Mouse (Mus musculus): ENCODE results near the gene Akap10. TPM values are rescaled to one million over a fixed set of nuclear protein-coding genes. Genes with fewer than 3 reads are reported as not detected.
"Not testable (repeated sequence)": the region's sequence is repeated elsewhere in the genome, so short reads cannot be mapped to it uniquely, and the experiment has no call there.

Akap10 gene
- total and polyA plus RNA-seq, 3 experiments: 20.4 to 34.3 (median 30.3) TPM

- Histone ChIP-seq H3K27me3 (ENCODE audit: insufficient read depth, low read length) (0 out of 2 replicates have a peak, but pooled peaks cover 5% of the 10 kb centered on the region), H3K36me3 (replicated peaks) (peaks cover 3% of the 10 kb centered on the region), H3K4me3 (ENCODE audit: low read depth, low read length) (no peak overlapping the region), H3K9me3 (replicated peaks) (no peaks in the 10 kb centered on the region), H3K4me1 (ENCODE audit: insufficient read depth, low read depth, low read length) (peaks cover 41% of the 10 kb centered on the region)
- DNase-seq (ENCODE audit: low spot score) (no peak), ATAC-seq (ENCODE audit: extremely low read depth, insufficient number of reproducible peaks, low FRiP score, poor library complexity, severe bottlenecking) (peak; percentile 22; the same call in 1 of the 2 replicates)
- no peak for TF ChIP-seq CTCF (IDR thresholded peaks at IDR 0.05; ENCODE audit: low read depth, low read length)
Observed at GRCm38 (mm10) chr11:61967034-61967433, 37.0 kb upstream of the Akap10 start.

GRCm38 (mm10) chr11:61964611-61965010, 34.6 kb upstream of the Akap10 start:
- H3K4me1 ChIP-seq (ENCODE audit: insufficient read depth, low read depth, low read length): peaks cover 48% of the 10 kb centered on the region
- H3K27me3 ChIP-seq (ENCODE audit: insufficient read depth, low read length): 0 out of 2 replicates have a peak, but pooled peaks cover under 1% of the 10 kb centered on the region
- DNase-seq (ENCODE audit: low spot score): no peak
- peaks cover 5% of the 10 kb centered on the region for H3K36me3 ChIP-seq (replicated peaks)
- ATAC-seq (ENCODE audit: extremely low read depth, insufficient number of reproducible peaks, low FRiP score, poor library complexity, severe bottlenecking): no peak
- H3K4me3 ChIP-seq (ENCODE audit: low read depth, low read length): no peak overlapping the region
- TF ChIP-seq POLR2AphosphoS5 (IDR thresholded peaks at IDR 0.05; ENCODE audit: insufficient replicate concordance, low read depth, low read length) (no peak), CTCF (IDR thresholded peaks at IDR 0.05; ENCODE audit: low read depth, low read length) (no peak), TAL1 (conservative IDR thresholded peaks at IDR 0.05; ENCODE audit: low read depth, low read length) (no peak), GATA1 (IDR thresholded peaks at IDR 0.05; ENCODE audit: borderline replicate concordance, low read length) (no peak), GATA2 (IDR thresholded peaks at IDR 0.05; ENCODE audit: borderline replicate concordance, low read depth, low read length) (no peak)
- no peaks in the 10 kb centered on the region for H3K9me3 ChIP-seq (replicated peaks)

DNA sequence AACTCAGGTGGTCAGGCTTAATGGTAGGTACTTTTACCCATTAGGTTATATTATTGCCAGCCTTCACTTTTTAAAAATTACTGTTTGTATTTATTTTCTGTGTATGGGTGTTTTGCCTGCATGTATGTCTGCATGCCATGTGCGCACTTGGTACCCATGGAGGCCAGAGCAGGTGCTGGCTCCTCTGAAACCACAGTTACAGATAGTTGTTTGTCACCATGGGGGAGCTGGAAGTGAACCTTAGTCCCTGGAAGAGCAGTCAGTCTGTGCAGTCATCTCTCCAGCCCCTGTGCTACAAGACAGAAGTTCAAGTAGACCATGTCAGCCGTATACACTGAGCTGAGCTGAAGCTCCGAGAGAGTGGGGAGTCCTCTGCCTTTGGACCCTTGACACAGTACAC, 33.1 kb upstream of the Akap10 start:
- Histone ChIP-seq H3K27me3 (ENCODE audit: insufficient read depth, low read length) (no peaks in the 10 kb centered on the region), H3K36me3 (replicated peaks) (peaks cover 5% of the 10 kb centered on the region), H3K4me3 (ENCODE audit: low read depth, low read length) (no peak overlapping the region), H3K4me1 (ENCODE audit: insufficient read depth, low read depth, low read length) (peaks cover 50% of the 10 kb centered on the region), H3K9me3 (replicated peaks) (no peaks in the 10 kb centered on the region)
- no peak for TF ChIP-seq GATA2 (IDR thresholded peaks at IDR 0.05; ENCODE audit: borderline replicate concordance, low read depth, low read length)
- TF ChIP-seq CTCF (IDR thresholded peaks at IDR 0.05; ENCODE audit: low read depth, low read length): no peak
- TF ChIP-seq POLR2AphosphoS5 (IDR thresholded peaks at IDR 0.05; ENCODE audit: insufficient replicate concordance, low read depth, low read length): no peak
- TF ChIP-seq TAL1 (conservative IDR thresholded peaks at IDR 0.05; ENCODE audit: low read depth, low read length): no peak
- TF ChIP-seq GATA1 (IDR thresholded peaks at IDR 0.05; ENCODE audit: borderline replicate concordance, low read length): no peak
- DNase-seq (ENCODE audit: low spot score) (no peak), ATAC-seq (ENCODE audit: extremely low read depth, insufficient number of reproducible peaks, low FRiP score, poor library complexity, severe bottlenecking) (no peak)

DNA sequence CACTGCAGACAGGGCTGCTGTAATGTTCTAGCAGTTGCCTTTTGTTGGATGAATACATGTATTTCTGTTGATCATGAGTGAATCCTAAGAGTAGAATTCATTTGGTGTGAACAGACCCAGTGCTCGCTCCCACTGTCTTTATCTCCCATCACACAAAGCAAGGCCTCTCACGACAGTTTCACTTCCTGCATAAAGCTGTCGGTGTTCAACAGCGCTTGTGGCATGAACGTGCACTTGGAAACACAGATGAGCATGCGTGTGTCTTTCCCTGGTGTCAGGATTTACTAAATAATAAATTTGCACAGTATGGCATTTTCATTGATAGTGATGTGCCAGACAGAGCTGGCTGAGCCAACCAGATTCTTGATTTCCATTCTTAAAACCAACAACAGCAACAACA, 32.6 kb upstream of the Akap10 start:
- DNase-seq (ENCODE audit: low spot score) (no peak), ATAC-seq (ENCODE audit: extremely low read depth, insufficient number of reproducible peaks, low FRiP score, poor library complexity, severe bottlenecking) (no peak)
- no peak overlapping the region for H3K4me3 ChIP-seq (ENCODE audit: low read depth, low read length)
- no peaks in the 10 kb centered on the region for H3K27me3 ChIP-seq (ENCODE audit: insufficient read depth, low read length)
- no peak for TF ChIP-seq GATA1 (IDR thresholded peaks at IDR 0.05; ENCODE audit: borderline replicate concordance, low read length)
- TF ChIP-seq CTCF (IDR thresholded peaks at IDR 0.05; ENCODE audit: low read depth, low read length): no peak
- no peak for TF ChIP-seq GATA2 (IDR thresholded peaks at IDR 0.05; ENCODE audit: borderline replicate concordance, low read depth, low read length)
- no peak for TF ChIP-seq POLR2AphosphoS5 (IDR thresholded peaks at IDR 0.05; ENCODE audit: insufficient replicate concordance, low read depth, low read length)
- TF ChIP-seq TAL1 (conservative IDR thresholded peaks at IDR 0.05; ENCODE audit: low read depth, low read length): no peak
- H3K9me3 ChIP-seq (replicated peaks): no peaks in the 10 kb centered on the region
- H3K36me3 ChIP-seq (replicated peaks): peaks cover 5% of the 10 kb centered on the region
- peaks cover 52% of the 10 kb centered on the region for H3K4me1 ChIP-seq (ENCODE audit: insufficient read depth, low read depth, low read length)

DNA sequence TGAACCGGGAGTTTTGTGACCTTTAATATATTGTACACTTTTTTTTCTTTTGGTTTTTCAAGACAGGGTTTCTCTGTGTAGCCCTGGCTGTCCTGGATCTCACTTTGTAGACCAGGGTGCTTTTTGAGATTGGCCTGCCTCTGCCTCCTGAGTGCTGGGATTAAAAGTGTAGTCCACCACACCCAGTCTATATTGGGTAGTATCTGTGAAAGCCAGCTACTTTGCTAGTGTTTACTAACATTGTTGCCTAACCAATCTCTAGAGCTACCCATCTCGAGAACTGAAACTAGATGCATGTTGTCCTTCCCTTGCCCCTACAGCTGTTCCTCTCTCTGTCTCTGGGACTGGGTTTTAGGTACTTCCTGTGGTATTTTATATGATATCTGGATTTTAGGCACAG, 30.0 kb upstream of the Akap10 start:
- peaks cover 2% of the 10 kb centered on the region for H3K36me3 ChIP-seq (replicated peaks)
- peaks cover 5% of the 10 kb centered on the region; the same call in 1 of the 2 replicates for H3K9me3 ChIP-seq (replicated peaks)
- DNase-seq (ENCODE audit: low spot score): no peak
- ATAC-seq (ENCODE audit: extremely low read depth, insufficient number of reproducible peaks, low FRiP score, poor library complexity, severe bottlenecking): no peak
- TF ChIP-seq TAL1 (conservative IDR thresholded peaks at IDR 0.05; ENCODE audit: low read depth, low read length) (no peak), CTCF (IDR thresholded peaks at IDR 0.05; ENCODE audit: low read depth, low read length) (no peak), GATA2 (IDR thresholded peaks at IDR 0.05; ENCODE audit: borderline replicate concordance, low read depth, low read length) (no peak), POLR2AphosphoS5 (IDR thresholded peaks at IDR 0.05; ENCODE audit: insufficient replicate concordance, low read depth, low read length) (no peak), GATA1 (IDR thresholded peaks at IDR 0.05; ENCODE audit: borderline replicate concordance, low read length) (no peak)
- H3K4me3 ChIP-seq (ENCODE audit: low read depth, low read length): no peak overlapping the region; the same call in 1 of the 2 replicates
- H3K4me1 ChIP-seq (ENCODE audit: insufficient read depth, low read depth, low read length): peaks cover 40% of the 10 kb centered on the region
- H3K27me3 ChIP-seq (ENCODE audit: insufficient read depth, low read length): no peaks in the 10 kb centered on the region

GRCm38 (mm10) chr11:61958706-61959105, 28.7 kb upstream of the Akap10 start:
- DNase-seq (ENCODE audit: low spot score); ATAC-seq (ENCODE audit: extremely low read depth, insufficient number of reproducible peaks, low FRiP score, poor library complexity, severe bottlenecking); H3K27me3 ChIP-seq (ENCODE audit: insufficient read depth, low read length); H3K36me3 ChIP-seq (replicated peaks); H3K9me3 ChIP-seq (replicated peaks): not testable (repeated sequence)
- H3K4me3 ChIP-seq (ENCODE audit: low read depth, low read length): peak overlapping the region; percentile 35; the same call in 1 of the 2 replicates
- H3K4me1 ChIP-seq (ENCODE audit: insufficient read depth, low read depth, low read length): peaks cover 30% of the 10 kb centered on the region

- H3K4me1 ChIP-seq (ENCODE audit: insufficient read depth, low read depth, low read length): peaks cover 20% of the 10 kb centered on the region
- ATAC-seq (ENCODE audit: extremely low read depth, insufficient number of reproducible peaks, low FRiP score, poor library complexity, severe bottlenecking) (peak; percentile 57), DNase-seq (ENCODE audit: low spot score) (peak; percentile 34)
- no peaks in the 10 kb centered on the region for H3K27me3 ChIP-seq (ENCODE audit: insufficient read depth, low read length)
- peak overlapping the region; percentile 81 for H3K4me3 ChIP-seq (ENCODE audit: low read depth, low read length)
- TF ChIP-seq GATA1 (IDR thresholded peaks at IDR 0.05; ENCODE audit: borderline replicate concordance, low read length): no peak
- TF ChIP-seq TAL1 (conservative IDR thresholded peaks at IDR 0.05; ENCODE audit: low read depth, low read length): peak; percentile 66
- TF ChIP-seq POLR2AphosphoS5 (IDR thresholded peaks at IDR 0.05; ENCODE audit: insufficient replicate concordance, low read depth, low read length): no peak
- no peak for TF ChIP-seq GATA2 (IDR thresholded peaks at IDR 0.05; ENCODE audit: borderline replicate concordance, low read depth, low read length)
- no peak for TF ChIP-seq CTCF (IDR thresholded peaks at IDR 0.05; ENCODE audit: low read depth, low read length)
- peaks cover 5% of the 10 kb centered on the region; the same call in 1 of the 2 replicates for H3K9me3 ChIP-seq (replicated peaks)
- peaks cover 2% of the 10 kb centered on the region for H3K36me3 ChIP-seq (replicated peaks)
Observed at GRCm38 (mm10) chr11:61957296-61957813, 27.3 kb upstream of the Akap10 start.

All from G1E (cell line).